Mouse (Mus musculus): Measurements from ENCODE around the gene Bud23. TPM values are rescaled to one million over a fixed set of nuclear protein-coding genes. Genes with fewer than 3 reads are reported as not detected.

Gene Bud23
- polyA plus RNA-seq, 1 experiment from 2014 or later, result 137 TPM

GRCm38 (mm10) chr5:135012671-135013441 lies 51.9 kb downstream of the Bud23 start:
- H3K27me3 ChIP-seq, result no peaks in the 10 kb centered on the region
- peak overlapping the region; percentile 86 for H3K27ac ChIP-seq
- WGBS, result 6% methylated on average over 16 of the region's 16 CpGs
- peak overlapping the region; percentile 83 for H3K4me2 ChIP-seq
- peaks cover 49% of the 10 kb centered on the region for H3K4me1 ChIP-seq
- peak overlapping the region; percentile 42 for H3K4me3 ChIP-seq (replicated peaks)
- H3K36me3 ChIP-seq, result 0 out of 2 replicates have a peak, but pooled peaks cover 6% of the 10 kb centered on the region
- H3K9me3 ChIP-seq (replicated peaks), result no peaks in the 10 kb centered on the region
- ATAC-seq (replicated peaks; ENCODE audit: low FRiP score), result no peak
- H3K9ac ChIP-seq, result peak overlapping the region; percentile 36; the same call in 1 of the 2 replicates

- 0 out of 2 replicates have a peak, but pooled peaks cover 6% of the 10 kb centered on the region for H3K36me3 ChIP-seq
- H3K27me3 ChIP-seq, result no peaks in the 10 kb centered on the region
- H3K4me3 ChIP-seq (replicated peaks), result peak overlapping the region; percentile 42
- H3K9me3 ChIP-seq (replicated peaks), result no peaks in the 10 kb centered on the region
- no peak for ATAC-seq (replicated peaks; ENCODE audit: low FRiP score)
- H3K4me1 ChIP-seq, result peaks cover 50% of the 10 kb centered on the region
- WGBS, result 23% methylated on average over 26 of the region's 26 CpGs
- H3K4me2 ChIP-seq, result peak overlapping the region; percentile 83
- peak overlapping the region; percentile 86 for H3K27ac ChIP-seq
- H3K9ac ChIP-seq, result peak overlapping the region; percentile 36; the same call in 1 of the 2 replicates
Measured at GRCm38 (mm10) chr5:135011809-135012613, 52.7 kb downstream of the Bud23 start.

GRCm38 (mm10) chr5:135010841-135011743 lies 53.7 kb downstream of the Bud23 start:
- peak overlapping the region; percentile 81; the same call in 1 of the 2 replicates for H3K4me3 ChIP-seq (replicated peaks)
- no peak for ATAC-seq (replicated peaks; ENCODE audit: low FRiP score)
- 0 out of 2 replicates have a peak overlapping the region, but pooled peaks have one; percentile 4 for H3K9ac ChIP-seq
- peaks cover 49% of the 10 kb centered on the region for H3K4me1 ChIP-seq
- H3K9me3 ChIP-seq (replicated peaks), result no peaks in the 10 kb centered on the region
- H3K27ac ChIP-seq, result peak overlapping the region; percentile 100
- WGBS, result 86% methylated on average over 25 of the region's 25 CpGs
- H3K27me3 ChIP-seq, result no peaks in the 10 kb centered on the region
- H3K4me2 ChIP-seq, result peak overlapping the region; percentile 83
- H3K36me3 ChIP-seq, result 0 out of 2 replicates have a peak, but pooled peaks cover 6% of the 10 kb centered on the region

GRCm38 (mm10) chr5:135010320-135010709 lies 54.4 kb downstream of the Bud23 start:
- 39% methylated on average over 7 of the region's 7 CpGs for WGBS
- peak overlapping the region; percentile 100 for H3K27ac ChIP-seq
- no peak for ATAC-seq (replicated peaks; ENCODE audit: low FRiP score)

GRCm38 (mm10) chr5:135009590-135010319 lies 55.0 kb downstream of the Bud23 start:
- H3K27me3 ChIP-seq, result no peaks in the 10 kb centered on the region
- H3K9ac ChIP-seq, result peak overlapping the region; percentile 66
- H3K4me2 ChIP-seq, result peak overlapping the region; percentile 83
- H3K27ac ChIP-seq, result peak overlapping the region; percentile 100
- 0 out of 2 replicates have a peak, but pooled peaks cover 6% of the 10 kb centered on the region for H3K36me3 ChIP-seq
- peak overlapping the region; percentile 81 for H3K4me3 ChIP-seq (replicated peaks)
- under 1% methylated on average over 37 of the region's 37 CpGs for WGBS
- ATAC-seq (replicated peaks; ENCODE audit: low FRiP score), result peak; percentile 81
- H3K9me3 ChIP-seq (replicated peaks), result no peaks in the 10 kb centered on the region
- peaks cover 41% of the 10 kb centered on the region for H3K4me1 ChIP-seq

More at GRCm38 (mm10) chr5:135010320-135010709, 54.4 kb downstream of the Bud23 start:
- no peaks in the 10 kb centered on the region for H3K27me3 ChIP-seq
- 0 out of 2 replicates have a peak, but pooled peaks cover 6% of the 10 kb centered on the region for H3K36me3 ChIP-seq
- no peaks in the 10 kb centered on the region for H3K9me3 ChIP-seq (replicated peaks)
- H3K4me3 ChIP-seq (replicated peaks), result peak overlapping the region; percentile 81
- H3K4me1 ChIP-seq, result peaks cover 43% of the 10 kb centered on the region
- peak overlapping the region; percentile 66 for H3K9ac ChIP-seq
- peak overlapping the region; percentile 83 for H3K4me2 ChIP-seq

GRCm38 (mm10) chr5:135008671-135009589 lies 55.8 kb downstream of the Bud23 start, which contains the start of gene Abhd11:
TSS of gene Abhd11 (plus strand) at chr5:135009152.
- WGBS, result under 1% methylated on average over 52 of the region's 52 CpGs
- 0 out of 2 replicates have a peak, but pooled peaks cover 6% of the 10 kb centered on the region for H3K36me3 ChIP-seq

GRCm38 (mm10) chr5:135007802-135008571 lies 56.8 kb downstream of the Bud23 start:
- WGBS, result 34% methylated on average over 16 of the region's 16 CpGs
- ATAC-seq (replicated peaks; ENCODE audit: low FRiP score), result no peak
- H3K9ac ChIP-seq, result peak overlapping the region; percentile 68
- H3K4me2 ChIP-seq, result peak overlapping the region; percentile 83
- peaks cover 38% of the 10 kb centered on the region for H3K4me1 ChIP-seq
- H3K4me3 ChIP-seq (replicated peaks), result peak overlapping the region; percentile 81
- no peaks in the 10 kb centered on the region for H3K9me3 ChIP-seq (replicated peaks)
- H3K36me3 ChIP-seq, result 0 out of 2 replicates have a peak, but pooled peaks cover 6% of the 10 kb centered on the region
- H3K27ac ChIP-seq, result peak overlapping the region; percentile 100
- no peaks in the 10 kb centered on the region for H3K27me3 ChIP-seq

More at GRCm38 (mm10) chr5:135008671-135009589, 55.8 kb downstream of the Bud23 start, which contains the start of gene Abhd11:
- no peaks in the 10 kb centered on the region for H3K9me3 ChIP-seq (replicated peaks)
- peak within 1 kb of the TSS; percentile 100 for H3K27ac ChIP-seq
- H3K4me3 ChIP-seq (replicated peaks), result peak within 1 kb of the TSS; percentile 81
- ATAC-seq (replicated peaks; ENCODE audit: low FRiP score), result peak; percentile 90
- H3K27me3 ChIP-seq, result no peaks in the 10 kb centered on the region
- H3K4me2 ChIP-seq, result peak within 1 kb of the TSS; percentile 83
- peaks cover 41% of the 10 kb centered on the region for H3K4me1 ChIP-seq
- H3K9ac ChIP-seq, result peak within 1 kb of the TSS; percentile 68

Data from kidney, embryonic 15.5 days (tissue).